Mouse (Mus musculus) ovary, postnatal 14 days (tissue): ENCODE results near the gene Mmp25.

Experiments used
- DNase-seq: peaks from one replicate; pipeline ENCODE4 v3.0.0; 2022; ENCODE audit warnings: low spot score

Gene Mmp25

DNA sequence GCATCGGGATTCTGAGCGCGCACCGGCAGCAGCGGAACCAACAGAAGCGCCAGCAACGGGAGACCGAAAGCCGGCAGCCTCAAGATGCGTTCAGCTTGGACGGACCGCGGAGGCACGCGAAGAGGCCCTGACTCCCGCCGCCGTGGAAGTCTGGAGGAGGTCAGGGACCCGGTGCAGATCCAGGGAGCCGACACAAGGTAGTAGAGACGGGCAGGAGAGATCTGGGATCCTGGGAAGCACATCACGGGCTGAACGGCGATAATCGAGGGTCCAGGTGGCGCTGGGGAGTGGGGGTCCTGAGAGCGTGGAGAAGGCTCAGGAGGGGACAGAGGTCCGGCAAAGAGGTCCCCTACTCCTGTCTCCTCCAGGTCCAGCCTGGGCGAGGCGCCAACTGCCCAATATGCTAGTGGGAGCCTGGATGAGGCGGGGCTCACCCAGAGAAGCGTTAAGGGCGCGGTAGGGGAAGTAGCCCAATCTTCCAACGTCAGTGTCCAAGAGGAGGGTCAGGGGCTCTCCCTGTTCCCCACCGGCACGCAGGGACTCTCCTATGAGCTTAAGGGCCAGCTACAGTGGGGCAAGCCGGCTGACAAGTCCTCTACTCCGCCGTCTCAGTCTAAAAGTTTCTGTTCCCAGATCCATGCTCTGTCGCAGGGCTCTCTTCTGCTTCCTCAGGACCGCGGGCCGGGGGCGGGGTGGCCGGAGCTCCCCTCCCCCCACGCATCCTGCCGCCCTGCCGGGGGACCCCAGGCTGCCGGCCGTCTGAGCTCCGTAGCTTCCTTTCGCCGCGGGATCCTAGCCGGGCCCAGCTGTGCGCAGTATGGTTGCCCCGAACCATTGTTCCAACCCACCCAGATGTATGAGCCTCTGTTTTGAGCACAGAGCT, at the start of gene Mmp25:
Gene Mmp25, minus strand, starts transcription at position 665 of the 883 bp plus-strand sequence.
- DNase-seq, result no peak

DNA sequence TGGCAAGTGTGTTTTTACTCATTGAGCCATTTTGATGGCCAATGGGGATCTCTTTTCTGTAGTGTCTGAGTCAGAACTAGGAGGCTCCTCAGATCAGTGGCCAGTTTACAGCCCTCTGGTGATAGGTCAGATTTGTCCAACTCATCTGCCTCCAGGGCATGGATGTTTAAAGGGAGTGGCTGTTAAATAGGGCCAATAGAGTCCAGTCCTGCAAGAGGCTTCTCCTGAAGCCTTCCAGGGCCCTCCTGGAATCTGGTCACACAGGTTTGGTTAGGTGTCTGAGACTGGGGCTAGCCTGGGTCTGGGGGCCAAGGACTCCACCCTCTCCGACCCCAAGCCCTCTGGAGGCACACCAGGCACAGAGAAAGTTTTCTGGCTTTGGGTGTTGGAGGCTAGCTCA, 49.4 kb upstream of the Mmp25 start:
- no peak for DNase-seq

DNA sequence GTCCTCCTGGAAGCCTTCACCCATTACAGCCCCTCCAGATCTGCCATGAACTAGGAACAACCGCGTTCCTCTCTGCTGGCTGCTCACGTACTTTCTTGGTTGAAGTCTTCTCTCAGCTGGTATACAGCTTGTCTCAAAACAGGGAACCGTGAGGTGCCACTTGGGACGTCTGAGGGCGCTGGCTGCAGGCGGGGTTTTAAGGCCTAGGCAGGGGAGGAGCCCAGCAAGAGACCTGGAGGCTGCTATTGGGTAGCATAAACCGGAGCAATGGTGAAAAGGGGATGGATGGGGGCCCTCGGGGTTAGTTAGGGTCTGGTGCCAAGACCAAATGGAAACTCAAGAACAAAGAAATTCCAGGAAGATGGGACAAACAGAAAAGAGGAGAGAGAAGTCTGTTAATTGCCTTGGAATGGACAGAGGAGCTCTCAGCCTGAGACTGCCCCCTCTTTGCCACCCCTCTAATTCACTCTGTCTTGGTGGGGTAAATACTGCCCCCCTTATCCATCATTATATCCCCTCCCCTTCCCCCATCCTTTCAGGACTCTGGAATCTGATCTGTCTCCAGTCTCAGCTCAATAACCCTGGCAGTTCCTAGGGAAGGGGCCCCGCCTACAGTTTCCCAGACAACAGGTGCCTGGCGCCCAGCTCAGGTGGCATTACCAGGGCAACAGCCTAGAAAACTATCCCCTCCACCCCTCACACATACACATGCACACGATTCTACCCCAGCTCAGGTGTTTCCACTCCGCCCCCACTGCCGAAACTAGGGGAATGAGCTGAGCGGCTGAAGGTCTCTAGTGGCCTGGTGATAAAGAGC, 39.0 kb upstream of the Mmp25 start, which contains the start of gene Cldn9:
Gene Cldn9, minus strand, starts transcription at position 171 of the 817 bp plus-strand sequence.
- no peak for DNase-seq

DNA sequence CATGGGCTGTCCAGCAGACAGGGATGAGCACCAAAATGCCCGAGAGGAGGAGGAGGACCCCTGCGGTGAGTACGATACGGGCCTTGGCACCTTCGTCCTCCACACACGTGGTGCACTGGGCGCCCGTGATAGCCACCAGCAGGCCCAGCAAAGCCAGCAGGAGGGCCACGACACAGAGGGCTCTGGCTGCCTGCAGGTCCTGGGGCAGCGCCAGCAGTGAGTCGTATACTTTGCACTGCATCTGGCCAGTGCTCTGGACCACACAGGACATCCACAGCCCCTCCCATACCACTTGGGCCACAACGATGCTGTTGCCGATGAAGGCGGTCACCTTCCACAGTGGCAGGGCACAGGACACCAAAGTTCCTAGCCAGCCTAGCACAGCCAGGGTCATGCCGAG, 38.1 kb upstream of the Mmp25 start:
- no peak for DNase-seq

DNA sequence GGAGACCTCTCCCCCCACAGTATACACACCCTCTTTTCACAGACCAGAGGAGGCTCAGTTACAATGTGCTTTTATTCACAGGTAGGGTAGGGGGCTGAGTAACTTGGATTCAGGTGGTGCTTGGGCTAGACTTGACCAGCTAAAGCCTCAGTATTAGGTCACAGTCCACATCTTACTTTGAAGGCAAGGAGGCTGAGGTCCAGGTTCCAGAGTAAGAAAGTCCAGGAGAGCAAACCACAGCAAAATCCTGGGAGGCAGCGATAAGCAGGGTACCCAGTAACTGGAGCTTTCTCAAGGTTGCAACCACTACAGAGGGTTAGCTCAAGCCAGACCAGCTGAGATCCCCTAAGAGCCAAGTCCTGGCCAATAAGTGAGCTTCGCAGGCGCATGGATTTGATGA, 37.5 kb upstream of the Mmp25 start:
- no peak for DNase-seq

DNA sequence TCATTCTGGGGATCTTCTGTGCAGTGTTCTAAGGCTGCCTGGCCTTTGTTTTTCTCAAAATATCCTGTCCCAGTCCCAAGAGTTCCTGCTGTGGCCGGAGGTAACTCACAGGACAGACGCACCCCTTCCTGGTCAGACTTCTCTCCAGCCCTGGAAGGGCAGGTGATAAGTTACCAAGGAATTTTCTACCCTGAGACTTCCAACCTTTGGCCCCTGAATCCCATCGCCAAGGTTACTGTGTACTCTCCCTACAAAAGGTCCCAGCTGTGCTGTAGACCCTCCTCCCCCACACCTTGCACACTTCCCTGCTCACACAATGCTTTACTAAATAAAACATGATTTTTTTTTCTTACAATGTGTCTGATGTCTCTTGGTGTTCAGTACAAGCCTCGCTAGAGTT, 37.0 kb upstream of the Mmp25 start:
- DNase-seq, result no peak

DNA sequence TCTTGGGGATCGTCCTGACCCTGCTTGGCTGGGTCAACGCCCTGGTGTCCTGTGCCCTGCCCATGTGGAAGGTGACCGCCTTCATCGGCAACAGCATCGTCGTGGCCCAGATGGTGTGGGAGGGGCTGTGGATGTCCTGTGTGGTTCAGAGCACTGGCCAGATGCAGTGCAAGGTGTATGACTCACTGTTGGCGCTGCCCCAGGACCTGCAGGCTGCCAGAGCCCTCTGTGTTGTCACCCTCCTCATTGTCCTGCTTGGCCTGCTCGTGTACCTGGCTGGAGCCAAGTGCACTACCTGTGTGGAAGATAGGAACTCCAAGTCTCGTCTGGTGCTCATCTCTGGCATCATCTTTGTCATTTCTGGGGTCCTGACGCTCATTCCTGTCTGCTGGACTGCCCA, 36.0 kb upstream of the Mmp25 start:
- no peak for DNase-seq

DNA sequence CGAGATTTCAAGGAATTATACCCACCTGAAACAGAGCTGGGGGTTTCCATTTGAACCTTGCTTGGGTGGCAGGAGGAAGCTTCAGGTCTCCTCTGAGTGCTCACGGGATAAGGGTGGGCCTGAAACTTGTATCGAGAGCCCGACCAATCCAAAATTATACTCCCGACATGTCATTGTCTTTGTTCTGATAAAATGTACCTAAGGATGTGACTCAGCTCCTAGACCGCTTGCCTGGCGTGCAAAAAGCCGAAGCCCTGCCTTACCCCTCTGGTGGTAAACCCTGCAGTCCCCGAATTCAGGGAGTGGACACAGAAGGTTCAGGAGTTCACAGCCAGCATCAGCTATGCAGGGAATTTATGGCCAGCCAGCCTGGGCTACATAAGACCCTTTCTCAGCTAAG, 35.3 kb upstream of the Mmp25 start:
- DNase-seq, result no peak

DNA sequence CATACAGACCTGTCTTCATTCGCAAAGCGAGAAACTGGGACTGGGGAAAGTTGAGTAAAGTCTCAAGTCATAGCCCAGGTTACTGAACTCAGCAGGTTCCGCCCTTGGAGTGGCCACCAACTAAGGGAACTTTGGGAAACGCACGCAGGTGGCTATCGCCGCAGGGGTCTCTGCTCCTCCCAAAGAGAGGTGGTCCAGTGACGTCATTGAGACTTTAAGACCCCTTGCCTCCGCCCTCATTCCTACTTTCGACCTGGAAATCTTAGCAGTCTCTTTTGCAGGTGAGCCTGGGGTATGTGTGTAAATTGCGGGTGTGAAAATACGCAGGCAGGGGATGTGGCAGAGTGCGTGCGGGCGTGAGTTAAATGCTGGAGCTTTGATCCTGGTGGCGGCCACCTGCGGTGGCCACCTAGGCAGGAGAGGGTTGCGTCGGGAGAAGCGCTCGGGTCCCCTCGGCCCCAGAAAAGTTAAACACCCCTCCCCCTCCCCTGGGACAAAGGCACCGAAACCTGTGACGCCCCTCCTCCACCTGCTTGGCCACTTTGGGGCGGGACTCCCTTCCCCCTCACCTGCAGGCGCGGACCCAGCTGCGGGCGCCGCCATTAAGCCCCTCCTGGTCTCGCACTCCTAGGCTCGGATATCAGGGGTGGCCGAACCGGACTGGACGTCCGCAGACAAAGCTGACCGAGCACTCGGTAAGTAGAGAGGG, 34.2 kb upstream of the Mmp25 start, which contains the start of gene Cldn6:
Gene Cldn6, plus strand, starts transcription at position 123 of the 709 bp plus-strand sequence.
- DNase-seq, result no peak

DNA sequence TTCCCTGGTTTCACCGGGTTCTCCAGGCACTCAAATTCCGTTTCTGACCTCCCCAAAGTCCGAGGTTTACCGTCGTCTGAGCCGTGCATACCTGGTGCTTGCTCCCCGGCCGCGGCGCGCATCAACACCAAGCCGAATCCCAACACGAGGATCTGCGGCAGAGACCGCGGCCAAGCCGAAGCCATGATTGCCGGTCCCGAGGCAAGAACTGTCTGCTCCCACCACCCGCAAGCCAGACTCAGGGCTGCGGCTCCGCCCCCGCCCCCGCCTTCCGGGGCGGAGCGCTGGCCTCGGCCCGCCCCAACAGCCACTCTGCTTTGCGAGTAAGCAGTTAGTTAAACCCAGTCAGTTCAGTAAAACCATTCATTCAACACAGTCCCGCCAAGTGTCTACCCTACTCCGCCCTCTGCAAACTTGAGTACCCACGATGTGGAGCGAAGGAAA, 32.2 kb upstream of the Mmp25 start, which contains the start of gene Tnfrsf12a:
Gene Tnfrsf12a, minus strand, starts transcription at position 233 of the 444 bp plus-strand sequence.
- DNase-seq, result peak; percentile 68

DNA sequence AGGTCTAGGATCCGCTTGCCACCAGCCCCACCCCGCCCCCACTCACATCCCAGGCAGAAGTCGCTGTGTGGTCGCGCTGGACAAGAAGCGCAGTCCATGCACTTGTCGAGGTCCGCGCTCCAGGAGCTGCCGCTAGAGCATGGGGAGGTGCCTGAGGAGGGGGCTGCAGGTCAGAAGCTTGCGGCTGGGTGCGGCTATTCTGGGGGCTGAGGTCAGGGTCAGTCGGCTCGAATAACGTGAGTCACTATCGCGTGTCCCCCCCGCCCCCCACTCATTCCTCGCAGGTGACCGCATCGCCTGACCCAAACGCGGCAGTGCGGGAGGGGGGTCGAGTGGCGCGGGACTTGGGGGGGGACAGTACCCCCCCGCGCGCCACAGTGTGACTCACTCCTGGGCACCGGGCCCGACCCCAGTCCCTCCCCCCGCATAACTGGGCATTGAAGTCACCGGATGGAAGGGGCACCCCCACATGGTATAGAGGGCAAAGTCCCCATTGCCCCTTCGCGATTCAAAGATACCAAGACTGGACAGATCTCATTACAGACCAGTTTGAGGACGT, 31.5 kb upstream of the Mmp25 start:
- DNase-seq, result peak; percentile 21

DNA sequence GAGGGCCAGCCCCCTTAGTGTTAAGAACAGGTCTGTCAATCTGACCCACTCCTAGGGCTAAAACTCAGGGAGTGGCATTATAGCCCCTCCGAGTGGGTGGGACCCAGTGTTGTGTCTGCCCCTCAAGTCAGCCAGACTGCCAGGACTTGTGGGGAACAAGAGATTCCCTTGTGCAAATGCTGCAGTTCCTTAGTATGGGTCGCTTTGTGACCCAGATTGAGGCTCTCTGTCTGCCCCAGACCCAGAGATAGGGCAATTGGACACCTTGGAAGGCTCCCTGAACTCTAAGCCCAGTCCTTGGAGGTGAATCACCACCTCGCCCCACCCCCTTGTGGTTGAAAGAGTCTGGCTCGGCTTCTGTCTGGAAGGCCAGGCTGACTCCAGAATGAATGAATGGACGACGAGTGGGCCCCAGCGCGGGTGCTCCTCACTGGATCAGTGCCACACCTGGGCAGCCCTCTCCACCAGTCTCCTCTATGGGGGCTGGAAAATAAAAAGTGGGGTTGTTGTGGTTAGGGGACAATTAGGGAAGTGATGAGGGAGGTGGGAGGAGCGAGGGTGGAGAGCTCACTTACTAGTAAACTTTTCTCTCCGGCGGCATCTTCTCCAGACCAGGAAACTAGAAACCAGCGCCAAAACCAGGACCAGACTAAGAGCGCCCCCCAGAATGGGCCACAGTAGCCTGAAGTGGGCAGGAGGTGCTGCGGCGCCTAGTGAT, 30.6 kb upstream of the Mmp25 start:
- DNase-seq, result peak; percentile 16

DNA sequence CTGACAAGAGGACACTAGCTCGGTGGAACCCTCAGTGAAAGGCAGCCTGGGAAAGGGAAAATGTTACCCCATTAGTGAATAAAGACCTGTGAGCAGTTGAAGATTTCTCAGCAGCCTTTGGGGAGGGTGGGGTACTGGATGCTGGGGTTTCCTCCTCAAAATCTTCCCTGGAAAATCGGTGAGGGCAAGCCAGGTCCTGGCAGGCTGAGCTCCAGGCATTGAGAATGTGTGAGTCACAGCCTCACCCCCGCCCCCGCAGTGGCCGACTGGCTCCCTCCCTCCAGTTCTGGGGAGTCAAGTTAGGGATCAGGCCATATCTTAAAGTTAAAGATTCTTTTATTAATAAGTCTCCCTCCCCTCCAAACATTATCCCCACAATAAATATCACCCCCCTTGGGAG, 30.1 kb upstream of the Mmp25 start:
- DNase-seq, result peak; percentile 33

DNA sequence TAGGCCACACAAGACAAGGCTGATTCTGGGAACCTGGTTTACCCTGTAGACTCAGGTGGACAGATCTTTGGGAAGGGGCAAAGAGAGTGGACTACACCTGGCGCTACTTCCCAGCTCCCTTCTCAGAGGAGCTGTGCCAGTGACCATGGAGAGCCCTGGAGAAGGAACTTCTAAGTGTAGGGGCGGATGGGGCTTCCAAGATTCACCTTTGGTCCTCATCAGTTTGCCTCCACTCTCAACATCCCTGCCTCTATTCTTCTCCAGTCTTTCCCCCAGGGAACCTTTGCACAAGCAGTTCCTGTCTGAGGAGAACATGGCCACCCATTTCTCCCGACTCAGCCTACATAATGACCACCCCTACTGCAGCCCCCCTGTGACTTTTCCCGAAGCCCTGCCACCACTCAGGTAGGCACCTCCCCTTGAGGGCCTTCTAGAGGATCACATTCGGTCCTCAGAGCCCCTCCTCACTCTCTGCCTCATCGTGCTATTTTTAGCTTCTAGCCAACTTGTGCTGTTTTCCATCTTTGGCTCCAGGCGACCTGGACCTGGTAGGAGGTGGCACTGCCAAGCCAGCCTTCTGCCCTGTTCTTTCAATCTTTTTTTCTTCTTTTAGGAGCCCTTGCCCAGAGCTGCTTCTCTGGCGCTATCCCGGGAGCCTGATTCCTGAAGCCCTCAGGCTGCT, 29.3 kb upstream of the Mmp25 start:
- no peak for DNase-seq

DNA sequence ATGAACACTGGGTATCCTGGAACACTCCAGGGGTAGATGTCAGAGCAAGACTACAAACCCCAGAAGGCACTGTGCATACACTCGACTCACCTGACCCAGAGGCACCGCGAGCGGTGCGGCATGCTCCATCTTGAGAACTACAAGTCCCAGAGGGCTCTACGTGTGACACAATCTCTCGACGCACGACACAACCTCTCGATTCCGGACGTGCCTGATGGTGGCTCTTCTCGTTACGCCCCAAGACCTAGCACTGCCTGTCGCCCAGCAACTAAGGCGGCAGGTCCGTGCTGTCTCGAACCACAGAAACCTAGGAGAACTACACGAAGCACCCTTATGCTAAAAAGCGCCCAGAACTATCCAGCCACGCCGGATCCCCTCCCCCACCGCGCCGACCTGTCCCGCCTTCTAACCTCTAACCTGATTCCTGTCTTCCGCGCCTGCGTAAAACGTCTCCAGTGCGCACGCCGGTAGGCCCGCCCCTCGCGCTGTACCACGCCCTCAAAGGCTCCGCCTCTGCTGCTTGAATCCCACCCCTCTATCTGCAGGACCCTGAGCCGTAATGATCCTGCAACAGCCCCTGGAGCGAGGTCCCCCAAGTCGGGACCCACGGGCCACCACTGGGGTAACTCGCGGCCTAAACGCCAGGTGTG, 28.5 kb upstream of the Mmp25 start, which contains the start of the genes Hcfc1r1 and Thoc6:
Gene Hcfc1r1, plus strand, starts transcription at position 173 of the 650 bp plus-strand sequence.
Gene Thoc6, minus strand, starts transcription at position 459 of the 650 bp plus-strand sequence.
- DNase-seq, result peak; percentile 82

DNA sequence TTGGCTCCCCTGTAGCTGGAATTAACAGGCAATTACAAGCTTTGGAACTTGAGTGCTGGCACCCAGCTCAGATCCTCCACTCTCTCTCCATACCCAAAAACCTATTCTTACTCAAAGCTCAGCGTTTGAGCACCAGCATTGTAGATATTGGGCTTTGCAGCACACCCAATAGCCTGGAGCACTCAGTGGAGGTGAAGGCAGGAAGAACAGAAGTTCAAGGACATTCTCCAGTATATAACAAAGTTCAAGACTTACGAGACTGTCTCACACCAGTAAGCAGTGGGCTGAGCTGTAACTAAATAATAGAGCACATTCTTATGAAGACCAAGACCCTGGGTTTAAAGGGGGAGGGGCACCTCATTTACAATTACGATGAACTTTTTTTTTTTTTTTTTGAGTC, 27.7 kb upstream of the Mmp25 start:
- DNase-seq, result no peak

DNA sequence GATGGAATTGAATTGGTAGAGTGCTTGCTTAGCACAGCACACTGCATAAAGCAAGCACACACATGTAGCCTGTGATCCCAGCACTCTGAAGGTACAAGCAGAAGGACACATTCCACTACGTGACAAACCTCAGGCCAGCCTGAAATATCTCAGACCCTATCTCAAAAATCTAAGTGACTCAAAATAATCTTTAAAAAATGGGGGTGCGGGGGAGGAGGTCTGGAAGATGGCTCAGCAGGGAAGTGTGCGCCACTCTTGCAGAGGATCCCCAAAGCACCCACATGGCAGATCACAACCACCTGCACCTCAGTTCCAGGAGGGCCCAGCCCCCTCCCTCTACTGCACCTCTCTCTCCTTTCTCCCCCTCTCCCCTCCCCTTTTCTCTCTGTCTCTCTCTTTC, 26.4 kb upstream of the Mmp25 start:
- no peak for DNase-seq

DNA sequence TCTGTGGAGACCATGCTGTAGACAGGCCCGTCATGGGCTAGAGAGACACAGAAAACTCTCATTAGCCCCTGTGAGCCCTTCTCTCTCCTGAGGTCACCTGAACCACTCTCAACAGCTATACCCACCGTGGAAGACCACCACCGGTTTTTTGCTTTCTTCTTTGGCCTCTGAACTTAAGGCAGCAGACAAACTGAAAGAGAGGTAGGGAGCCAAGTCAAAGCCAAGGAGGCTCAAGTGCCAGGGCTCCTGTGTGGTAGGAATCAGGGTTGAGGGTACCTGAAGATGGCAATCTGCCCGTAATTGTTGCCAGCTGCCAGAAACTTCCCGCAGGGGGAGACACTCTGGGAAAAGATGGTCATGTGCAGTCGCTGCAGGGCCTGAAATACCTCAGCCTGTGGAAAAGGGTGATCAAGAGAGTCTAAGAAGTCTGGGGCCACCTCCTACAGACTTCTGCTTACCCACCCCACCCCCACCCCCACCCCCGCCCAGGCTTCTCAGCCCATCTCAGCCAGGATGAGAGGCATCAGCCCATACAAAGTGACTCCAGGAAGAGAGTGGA, 25.5 kb upstream of the Mmp25 start:
- DNase-seq, result no peak

DNA sequence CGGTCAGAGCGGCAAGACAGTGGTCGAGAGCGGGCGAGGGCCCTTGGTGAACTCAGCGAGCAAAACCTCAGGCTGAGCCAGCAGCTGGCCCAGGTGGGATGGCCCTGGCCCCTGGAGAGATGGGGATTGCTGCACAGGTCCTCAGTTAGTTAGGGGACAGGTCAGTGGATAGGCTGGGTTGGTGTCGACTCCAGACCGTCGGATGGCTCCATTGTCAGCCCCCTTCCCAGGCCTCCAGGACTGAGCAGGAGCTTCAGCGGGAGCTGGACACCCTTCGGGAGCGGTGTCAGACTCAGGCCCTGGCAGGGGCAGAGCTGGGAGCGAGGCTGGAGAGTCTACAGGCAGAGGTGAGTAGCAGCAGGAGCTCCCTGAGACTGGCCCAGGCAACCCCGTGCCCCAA, 20.4 kb upstream of the Mmp25 start:
- DNase-seq, result no peak
